ENCODE assay signal across 25 mouse cellular contexts in the genomic region with DNA sequence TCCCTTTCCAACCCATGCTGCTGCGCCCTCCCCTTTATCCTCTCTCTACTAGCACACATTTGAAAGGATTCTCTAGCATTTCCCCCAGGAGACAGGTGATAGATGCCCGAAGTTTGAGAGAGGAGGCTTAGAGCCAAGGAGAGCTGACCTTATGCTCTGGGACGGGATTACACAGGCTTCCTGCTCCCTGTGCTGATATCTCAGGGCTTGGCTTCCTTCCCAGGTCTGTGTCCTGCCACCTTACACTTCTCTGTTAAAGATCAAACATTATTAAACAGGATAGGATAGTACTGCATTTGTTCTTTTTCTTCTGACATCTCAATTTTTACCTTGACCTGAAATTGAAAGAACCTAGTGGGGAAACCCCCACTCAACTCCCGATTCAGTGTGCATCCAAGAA.
DNase-seq lines count a peak whose midpoint lies in the region; ATAC-seq lines count a peak whose summit lies in the region.
"Had no signal": no experiment of that assay in that cellular context is flagged by ENCODE, and none has a peak within 500 bp of the region (broad histone marks: within the 10 kb centered on the region; RNA-seq: fewer than 3 reads in every experiment).

No protein-coding gene starts in this region.

- H3K4me2 ChIP-seq in intestine, embryonic 14.5 days (ENCODE audit: low read length): no peak overlapping the region
- no peak overlapping the region for H3K4me2 ChIP-seq in intestine, embryonic 16.5 days (ENCODE audit: low read depth, low read length)
- H3K4me2 ChIP-seq: embryonic facial prominence, embryonic 12.5 days; forebrain, embryonic 13.5 days; liver, embryonic 12.5 days; stomach, embryonic 15.5 days had no signal

- no peak overlapping the region for H3K4me3 ChIP-seq in intestine, embryonic 14.5 days (ENCODE audit: low read depth, low read length)
- H3K4me3 ChIP-seq in intestine, embryonic 16.5 days (ENCODE audit: low read length): no peak overlapping the region
- H3K4me3 ChIP-seq: embryonic facial prominence, embryonic 12.5 days; erythroblast, embryonic 14.5 days; forebrain, embryonic 13.5 days; hindbrain, embryonic 10.5 days; left cerebral cortex, adult 2 months; limb, embryonic 10.5 days; liver, embryonic 12.5 days; stomach, embryonic 15.5 days had no signal

- intact Hi-C loops in gastrocnemius, postnatal 36 days (cut with DNase I): no loop called here

- no peaks in the 10 kb centered on the region for H3K36me3 ChIP-seq in intestine, embryonic 14.5 days (ENCODE audit: control insufficient read depth, insufficient read depth, low read length)
- H3K36me3 ChIP-seq in intestine, embryonic 16.5 days (ENCODE audit: control insufficient read depth, insufficient read depth, low read length): no peaks in the 10 kb centered on the region
- H3K36me3 ChIP-seq: embryonic facial prominence, embryonic 12.5 days; hindbrain, embryonic 10.5 days; limb, embryonic 10.5 days; liver, embryonic 12.5 days; stomach, embryonic 15.5 days had no signal

- H3K4me1 ChIP-seq in intestine, embryonic 14.5 days (replicated peaks; ENCODE audit: control insufficient read depth, insufficient read depth, low read length): peaks cover 2% of the 10 kb centered on the region; the same call in 1 of the 2 replicates
- no peaks in the 10 kb centered on the region for H3K4me1 ChIP-seq in intestine, embryonic 16.5 days (ENCODE audit: control insufficient read depth, insufficient read depth, low read length)
- H3K4me1 ChIP-seq: forebrain, embryonic 13.5 days; liver, embryonic 12.5 days; stomach, embryonic 15.5 days had no signal

- no peak overlapping the region for H3K27ac ChIP-seq in intestine, embryonic 14.5 days (ENCODE audit: low read depth)
- H3K27ac ChIP-seq in intestine, embryonic 16.5 days (ENCODE audit: low read length): no peak overlapping the region
- H3K27ac ChIP-seq: embryonic facial prominence, embryonic 12.5 days; forebrain, embryonic 13.5 days; hindbrain, embryonic 10.5 days; hindbrain, postnatal 0 days; left cerebral cortex, adult 2 months; limb, embryonic 10.5 days; liver, embryonic 12.5 days; stomach, embryonic 15.5 days had no signal

- no peak overlapping the region for H3K9ac ChIP-seq in intestine, embryonic 14.5 days (ENCODE audit: low read length)
- no peak overlapping the region for H3K9ac ChIP-seq in intestine, embryonic 16.5 days (ENCODE audit: low read depth, low read length)
- H3K9ac ChIP-seq: embryonic facial prominence, embryonic 12.5 days; forebrain, embryonic 13.5 days; liver, embryonic 12.5 days; stomach, embryonic 15.5 days had no signal

- 44% methylated on average over 4 of the region's 4 CpGs for WGBS in intestine, embryonic 14.5 days
- WGBS in intestine, embryonic 16.5 days: 64% methylated on average over 4 of the region's 4 CpGs

- no peak for ATAC-seq in intestine, embryonic 14.5 days (replicated peaks; ENCODE audit: low FRiP score, low TSS enrichment, low read depth)
- ATAC-seq in intestine, embryonic 16.5 days: no peak
- ATAC-seq: activated CD4-positive, CD25-positive, alpha-beta regulatory T cell, adult 4 months; CD4-positive, CD25-positive, alpha-beta regulatory T cell, adult 4 months; forebrain, embryonic 13.5 days; hindbrain, postnatal 0 days; liver, embryonic 12.5 days; Patski had no signal

- no peaks in the 10 kb centered on the region for H3K27me3 ChIP-seq in intestine, embryonic 14.5 days (replicated peaks; ENCODE audit: control insufficient read depth, insufficient read depth, low read length)
- no peaks in the 10 kb centered on the region for H3K27me3 ChIP-seq in intestine, embryonic 16.5 days (replicated peaks; ENCODE audit: control insufficient read depth, insufficient read depth, low read length)
- H3K27me3 ChIP-seq: embryonic facial prominence, embryonic 12.5 days; forebrain, embryonic 13.5 days; liver, embryonic 12.5 days; Patski; stomach, embryonic 15.5 days had no signal

- peak; percentile 52 to 53 for DNase-seq in adrenal gland, adult (ENCODE audit: inconsistent age in 2 of 2, low spot score in 1 of 2)
- DNase-seq in adrenal gland, postnatal 25 days: no peak
- DNase-seq in intestine, embryonic 14.5 days (ENCODE audit: low spot score): peak; percentile 32
- DNase-seq in ZHBTc4 (ENCODE audit: low read depth, low spot score): peak; percentile 7
- peak; percentile 36 for DNase-seq in cerebellum, adult 9-11 months
- DNase-seq in gastrocnemius, postnatal 36 days: no peak
- DNase-seq in right cerebral cortex, postnatal 25 days: no peak
- DNase-seq: gastrocnemius, postnatal 14 days; layer of hippocampus, adult 9-11 months; lung, adult 2 months; lung, postnatal 36 days; thymus, adult 18-20 months had no signal

- no peaks in the 10 kb centered on the region for H3K9me3 ChIP-seq in intestine, embryonic 14.5 days (ENCODE audit: control insufficient read depth, low read length)
- H3K9me3 ChIP-seq in intestine, embryonic 16.5 days (ENCODE audit: control insufficient read depth, low read length): no peaks in the 10 kb centered on the region
- H3K9me3 ChIP-seq: embryonic facial prominence, embryonic 12.5 days; forebrain, embryonic 13.5 days; hindbrain, embryonic 10.5 days; limb, embryonic 10.5 days; liver, embryonic 12.5 days; stomach, embryonic 15.5 days had no signal

Comparison
In these comparisons a context has a peak if more than half of its experiments do, and no peak if none do; other contexts are left out.
1. DNase-seq: peak in adrenal gland, adult (2 of 2), intestine, embryonic 14.5 days (single experiment), ZHBTc4 (single experiment) and cerebellum, adult 9-11 months (single experiment); none in adrenal gland, postnatal 25 days (single experiment), gastrocnemius, postnatal 36 days (0 of 2) and right cerebral cortex, postnatal 25 days (single experiment).